In genomic region chr1:93672682-93673081, GRCm38 (mm10) we compare ENCODE assay signal across 19 mouse cellular contexts. TPM values are rescaled to one million over a fixed set of nuclear protein-coding genes. Genes with fewer than 3 reads are reported as not detected.
"Had no signal": no experiment of that assay in that cellular context is flagged by ENCODE, and none has a peak within 500 bp of the region (broad histone marks: within the 10 kb centered on the region; RNA-seq: fewer than 3 reads in every experiment).

No protein-coding gene starts in this region.

- H3K9me3 ChIP-seq: intestine, embryonic 15.5 days; limb, embryonic 12.5 days; limb, embryonic 15.5 days; midbrain, embryonic 12.5 days; midbrain, embryonic 15.5 days; neural tube, embryonic 13.5 days had no signal

- H3K27me3 ChIP-seq: intestine, embryonic 15.5 days; limb, embryonic 12.5 days; limb, embryonic 15.5 days; midbrain, embryonic 15.5 days; neural tube, embryonic 13.5 days had no signal

- H3K4me3 ChIP-seq: intestine, embryonic 15.5 days; limb, embryonic 12.5 days; limb, embryonic 15.5 days; midbrain, embryonic 12.5 days; midbrain, embryonic 15.5 days; myocyte; neural tube, embryonic 13.5 days had no signal

- ATAC-seq: intestine, embryonic 15.5 days; liver, postnatal 0 days; lung, postnatal 0 days; midbrain, embryonic 15.5 days had no signal

- H3K9ac ChIP-seq: intestine, embryonic 15.5 days; limb, embryonic 12.5 days; limb, embryonic 15.5 days; liver, embryonic 14.5 days; liver, postnatal 0 days; lung, embryonic 14.5 days; midbrain, embryonic 12.5 days; midbrain, embryonic 15.5 days; neural tube, embryonic 13.5 days had no signal

- H3K36me3 ChIP-seq: intestine, embryonic 15.5 days; limb, embryonic 12.5 days; limb, embryonic 15.5 days; midbrain, embryonic 12.5 days; midbrain, embryonic 15.5 days; neural tube, embryonic 13.5 days had no signal

- H3K27ac ChIP-seq: intestine, embryonic 15.5 days; limb, embryonic 12.5 days; limb, embryonic 15.5 days; liver, embryonic 14.5 days; macrophage; midbrain, embryonic 12.5 days; midbrain, embryonic 15.5 days; neural tube, embryonic 13.5 days; stomach, postnatal 0 days had no signal

- H3K4me2 ChIP-seq: intestine, embryonic 15.5 days; limb, embryonic 12.5 days; limb, embryonic 15.5 days; liver, embryonic 11.5 days; lung, embryonic 14.5 days; midbrain, embryonic 12.5 days; midbrain, embryonic 15.5 days; neural tube, embryonic 13.5 days had no signal

- DNase-seq: left cerebral cortex, postnatal 4 days; liver, postnatal 0 days; lung, embryonic 14.5 days; thymus, adult 18-20 months; thymus, postnatal 36 days had no signal

RNA-seq across cellular contexts. Expression of gene Bok, which starts 12.8 kb away (rescaled TPM):
- total RNA-seq: megakaryocyte, adult 5-6 weeks; neutrophil, adult 5-6 weeks had no signal
- polyA plus RNA-seq: macrophage had no signal
